Mouse (Mus musculus): ENCODE measurements around the gene Gm49318.

DNA sequence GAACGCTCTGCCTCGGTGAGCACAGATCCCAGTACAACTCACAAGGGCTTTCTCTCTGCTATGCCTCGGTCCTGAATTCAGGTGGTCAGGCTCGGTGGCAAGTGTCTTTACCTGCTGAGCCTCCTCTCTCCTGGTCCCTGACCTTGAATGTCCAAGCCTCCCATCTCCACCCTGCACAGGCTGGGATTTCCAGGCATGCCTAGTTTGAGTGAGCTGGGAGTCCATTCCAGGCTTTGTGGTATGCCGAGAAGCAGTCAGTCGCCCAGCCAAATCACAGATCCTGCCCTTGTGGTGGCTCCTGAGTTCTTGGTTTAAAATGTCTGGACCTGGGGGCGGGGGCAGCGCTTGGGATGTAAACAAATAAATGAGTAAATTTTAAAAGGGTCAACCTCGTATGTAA, 23.7 kb downstream of the Gm49318 start:
- no peak for TF ChIP-seq POLR2A (IDR thresholded peaks at IDR 0.05; ENCODE audit: extremely low read depth, insufficient read depth, low read length)
- TF ChIP-seq CTCF (IDR thresholded peaks at IDR 0.05; ENCODE audit: extremely low read depth, insufficient read depth, low read length), result no peak

All from cortical plate, adult 2 months (tissue).